Mouse (Mus musculus): ENCODE measurements around the gene Ankib1. TPM values are rescaled to one million over a fixed set of nuclear protein-coding genes. Genes with fewer than 3 reads are reported as not detected.

The Ankib1 gene
- polyA plus RNA-seq, 1 experiment from 2014 or later, result 6.8 TPM

DNA sequence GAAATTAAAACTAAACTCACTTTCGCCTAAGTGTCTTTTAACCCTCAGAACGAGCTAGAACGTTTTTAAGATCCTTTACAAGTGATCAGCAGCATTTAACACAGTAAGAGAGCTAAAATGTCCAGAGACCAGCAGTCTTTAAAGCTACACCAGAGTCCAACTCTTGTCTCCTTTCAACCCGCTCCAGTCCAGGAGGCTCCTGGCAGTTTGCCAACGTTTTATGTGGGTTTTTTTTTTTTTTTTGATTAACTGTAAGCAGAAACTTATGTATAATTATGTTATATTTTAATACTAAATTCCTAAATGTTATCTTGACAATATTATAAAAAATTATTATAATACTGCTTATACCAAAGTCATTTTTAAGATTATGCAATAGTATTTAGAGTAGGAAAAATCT is 73.9 kb downstream of the Ankib1 start:
- Histone ChIP-seq H3K4me2 (replicated peaks; ENCODE audit: low read depth, low read length) (no peak overlapping the region), H3K4me3 (ENCODE audit: low read depth, low read length) (no peak overlapping the region), H3K36me3 (ENCODE audit: insufficient read depth, low read length) (peaks cover 2% of the 10 kb centered on the region; the same call in 1 of the 2 replicates), H3K9ac (replicated peaks; ENCODE audit: low read depth) (no peak overlapping the region), H3K27ac (ENCODE audit: low read length) (no peak overlapping the region), H3K9me3 (ENCODE audit: low read length) (no peaks in the 10 kb centered on the region), H3K27me3 (replicated peaks; ENCODE audit: insufficient read depth, low read length) (no peaks in the 10 kb centered on the region), H3K4me1 (ENCODE audit: insufficient read depth, low read depth, low read length) (no peaks in the 10 kb centered on the region)
- TF ChIP-seq CTCF (IDR thresholded peaks at IDR 0.05) (no peak), EP300 (IDR thresholded peaks at IDR 0.05) (no peak)
- 55% methylated on average over 5 of the region's 5 CpGs for WGBS
- ATAC-seq (no peak), DNase-seq (ENCODE audit: low spot score) (no peak)

DNA sequence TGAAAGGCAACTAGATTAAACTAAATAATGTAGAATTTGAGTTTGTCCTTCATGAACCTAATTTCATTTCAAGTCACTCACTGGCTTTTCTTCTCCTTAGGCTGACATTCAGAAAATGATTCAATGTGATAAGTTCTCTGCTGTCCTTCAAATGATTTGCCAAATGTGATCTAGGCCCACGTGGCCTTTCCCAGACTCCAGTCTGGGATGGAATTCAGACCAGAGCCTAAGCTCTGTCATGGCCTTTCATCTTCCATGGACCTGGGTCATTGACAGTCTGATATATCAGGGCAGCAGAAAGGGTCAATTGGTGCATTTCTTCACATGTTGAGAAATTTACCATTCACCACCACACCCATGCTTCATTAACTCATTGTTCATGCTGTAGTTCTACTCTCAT is 77.2 kb downstream of the Ankib1 start:
- no peaks in the 10 kb centered on the region for H3K9me3 ChIP-seq (ENCODE audit: low read length)
- H3K27me3 ChIP-seq (replicated peaks; ENCODE audit: insufficient read depth, low read length), result no peaks in the 10 kb centered on the region
- 80% methylated on average over 1 of the region's 1 CpGs for WGBS
- no peak overlapping the region for H3K4me2 ChIP-seq (replicated peaks; ENCODE audit: low read depth, low read length)
- H3K27ac ChIP-seq (ENCODE audit: low read length), result no peak overlapping the region
- no peak overlapping the region for H3K4me3 ChIP-seq (ENCODE audit: low read depth, low read length)
- H3K36me3 ChIP-seq (ENCODE audit: insufficient read depth, low read length), result no peaks in the 10 kb centered on the region; the same call in 1 of the 2 replicates
- DNase-seq (ENCODE audit: low spot score) (no peak), ATAC-seq (no peak)
- no peak overlapping the region for H3K9ac ChIP-seq (replicated peaks; ENCODE audit: low read depth)
- no peaks in the 10 kb centered on the region for H3K4me1 ChIP-seq (ENCODE audit: insufficient read depth, low read depth, low read length)
- TF ChIP-seq CTCF (IDR thresholded peaks at IDR 0.05), result no peak
- TF ChIP-seq EP300 (IDR thresholded peaks at IDR 0.05), result no peak

DNA sequence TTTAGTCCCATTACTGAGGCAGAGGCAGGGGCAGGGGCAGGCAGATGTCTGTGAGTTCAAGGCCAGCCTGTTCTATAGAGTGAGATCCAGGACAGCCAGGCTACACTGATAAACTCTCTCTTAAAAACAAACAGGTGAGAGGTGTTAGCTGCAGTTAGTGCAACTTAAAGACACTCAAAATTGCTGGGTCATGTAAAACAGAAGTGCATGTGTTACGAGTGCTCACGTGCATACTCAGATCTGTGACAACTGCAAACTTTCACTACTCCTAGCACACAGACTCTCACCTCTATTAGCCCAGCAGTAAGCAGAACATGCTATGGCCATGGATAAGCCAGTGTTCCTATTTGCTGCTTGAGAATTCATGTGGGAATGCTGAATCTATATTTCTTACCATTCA is 79.3 kb downstream of the Ankib1 start:
- no peaks in the 10 kb centered on the region for H3K4me1 ChIP-seq (ENCODE audit: insufficient read depth, low read depth, low read length)
- TF ChIP-seq CTCF (IDR thresholded peaks at IDR 0.05), result no peak
- no peak for TF ChIP-seq EP300 (IDR thresholded peaks at IDR 0.05)
- no peak overlapping the region for H3K27ac ChIP-seq (ENCODE audit: low read length)
- no peaks in the 10 kb centered on the region for H3K27me3 ChIP-seq (replicated peaks; ENCODE audit: insufficient read depth, low read length)
- DNase-seq (ENCODE audit: low spot score) (peak; percentile 13), ATAC-seq (peak; percentile 56)
- H3K36me3 ChIP-seq (ENCODE audit: insufficient read depth, low read length), result no peaks in the 10 kb centered on the region; the same call in 1 of the 2 replicates
- 62% methylated on average over 2 of the region's 2 CpGs for WGBS
- no peak overlapping the region for H3K9ac ChIP-seq (replicated peaks; ENCODE audit: low read depth)
- no peaks in the 10 kb centered on the region for H3K9me3 ChIP-seq (ENCODE audit: low read length)
- H3K4me2 ChIP-seq (replicated peaks; ENCODE audit: low read depth, low read length), result no peak overlapping the region
- no peak overlapping the region for H3K4me3 ChIP-seq (ENCODE audit: low read depth, low read length)

- peak; percentile 79 for ATAC-seq
- no peak overlapping the region for H3K4me2 ChIP-seq (replicated peaks; ENCODE audit: low read depth, low read length)
- no peak overlapping the region for H3K27ac ChIP-seq (ENCODE audit: low read length)
- H3K4me1 ChIP-seq (ENCODE audit: insufficient read depth, low read depth, low read length), result no peaks in the 10 kb centered on the region
- H3K36me3 ChIP-seq (ENCODE audit: insufficient read depth, low read length), result no peaks in the 10 kb centered on the region; the same call in 1 of the 2 replicates
- no peak overlapping the region for H3K9ac ChIP-seq (replicated peaks; ENCODE audit: low read depth)
- no peaks in the 10 kb centered on the region for H3K27me3 ChIP-seq (replicated peaks; ENCODE audit: insufficient read depth, low read length)
- no peaks in the 10 kb centered on the region for H3K9me3 ChIP-seq (ENCODE audit: low read length)
- peak; percentile 6 for DNase-seq (ENCODE audit: low spot score)
- no peak for TF ChIP-seq EP300 (IDR thresholded peaks at IDR 0.05)
- WGBS, result 78% methylated on average over 2 of the region's 2 CpGs
- no peak overlapping the region for H3K4me3 ChIP-seq (ENCODE audit: low read depth, low read length)
Measured at GRCm38 (mm10) chr5:3722873-3723272, 79.9 kb downstream of the Ankib1 start.

- ATAC-seq (no peak), DNase-seq (ENCODE audit: low spot score) (no peak)
- H3K9ac ChIP-seq (replicated peaks; ENCODE audit: low read depth), result no peak overlapping the region
- no peaks in the 10 kb centered on the region for H3K27me3 ChIP-seq (replicated peaks; ENCODE audit: insufficient read depth, low read length)
- no peaks in the 10 kb centered on the region; the same call in 1 of the 2 replicates for H3K36me3 ChIP-seq (ENCODE audit: insufficient read depth, low read length)
- H3K4me3 ChIP-seq (ENCODE audit: low read depth, low read length), result no peak overlapping the region
- no peak overlapping the region for H3K4me2 ChIP-seq (replicated peaks; ENCODE audit: low read depth, low read length)
- H3K9me3 ChIP-seq (ENCODE audit: low read length), result no peaks in the 10 kb centered on the region
- no peak overlapping the region for H3K27ac ChIP-seq (ENCODE audit: low read length)
- 88% methylated on average over 4 of the region's 4 CpGs for WGBS
- no peak for TF ChIP-seq CTCF (IDR thresholded peaks at IDR 0.05)
- no peak for TF ChIP-seq EP300 (IDR thresholded peaks at IDR 0.05)
- H3K4me1 ChIP-seq (ENCODE audit: insufficient read depth, low read depth, low read length), result no peaks in the 10 kb centered on the region
Measured at GRCm38 (mm10) chr5:3719371-3719770, 83.4 kb downstream of the Ankib1 start.

DNA sequence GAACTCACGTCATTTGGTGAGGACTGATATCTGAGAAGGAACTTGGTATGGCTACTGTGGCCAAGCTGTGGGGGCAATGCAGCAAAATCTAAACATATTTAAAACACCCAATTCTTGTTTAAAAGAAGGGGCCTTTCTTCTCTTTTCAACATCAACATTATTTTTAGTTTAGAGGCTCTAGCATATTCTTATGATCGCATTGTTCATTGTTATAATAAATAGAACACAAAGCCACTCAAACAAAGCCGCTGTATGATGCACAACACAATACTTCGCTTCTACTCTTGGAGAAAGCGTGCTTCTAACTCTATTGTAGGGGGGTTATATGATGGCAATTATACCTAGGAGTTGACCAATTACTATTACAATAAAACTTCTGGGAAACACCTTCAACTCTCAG is 86.9 kb downstream of the Ankib1 start:
- no peak overlapping the region for H3K4me2 ChIP-seq (replicated peaks; ENCODE audit: low read depth, low read length)

GRCm38 (mm10) chr5:3702180-3702579 is 100.5 kb downstream of the Ankib1 start:
- 90% methylated on average over 4 of the region's 4 CpGs for WGBS
- no peak for DNase-seq (ENCODE audit: low spot score)
- Histone ChIP-seq H3K4me1 (ENCODE audit: insufficient read depth, low read depth, low read length) (no peaks in the 10 kb centered on the region), H3K36me3 (ENCODE audit: insufficient read depth, low read length) (peaks cover 14% of the 10 kb centered on the region; the same call in 1 of the 2 replicates), H3K4me2 (replicated peaks; ENCODE audit: low read depth, low read length) (no peak overlapping the region), H3K4me3 (ENCODE audit: low read depth, low read length) (no peak overlapping the region), H3K9ac (replicated peaks; ENCODE audit: low read depth) (no peak overlapping the region), H3K9me3 (ENCODE audit: low read length) (no peaks in the 10 kb centered on the region), H3K27me3 (replicated peaks; ENCODE audit: insufficient read depth, low read length) (no peaks in the 10 kb centered on the region), H3K27ac (ENCODE audit: low read length) (no peak overlapping the region)
- no peak for ATAC-seq
- TF ChIP-seq EP300 (IDR thresholded peaks at IDR 0.05), result no peak
- no peak for TF ChIP-seq CTCF (IDR thresholded peaks at IDR 0.05)

More for the DNA sequence above, 86.9 kb downstream of the Ankib1 start:
- Histone ChIP-seq H3K36me3 (ENCODE audit: insufficient read depth, low read length) (no peaks in the 10 kb centered on the region; the same call in 1 of the 2 replicates), H3K4me1 (ENCODE audit: insufficient read depth, low read depth, low read length) (no peaks in the 10 kb centered on the region), H3K4me3 (ENCODE audit: low read depth, low read length) (no peak overlapping the region), H3K27ac (ENCODE audit: low read length) (no peak overlapping the region), H3K9ac (replicated peaks; ENCODE audit: low read depth) (no peak overlapping the region), H3K27me3 (replicated peaks; ENCODE audit: insufficient read depth, low read length) (no peaks in the 10 kb centered on the region), H3K9me3 (ENCODE audit: low read length) (no peaks in the 10 kb centered on the region)
- TF ChIP-seq CTCF (IDR thresholded peaks at IDR 0.05) (no peak), EP300 (IDR thresholded peaks at IDR 0.05) (no peak)
- DNase-seq (ENCODE audit: low spot score), result no peak
- ATAC-seq, result no peak
- WGBS, result 87% methylated on average over 5 of the region's 5 CpGs

Data from lung, postnatal 0 days (tissue).